Mouse (Mus musculus): ENCODE results near the gene Vmn2r90.
"Not testable (repeated sequence)": the region's sequence is repeated elsewhere in the genome, so short reads cannot be mapped to it uniquely, and the experiment has no call there.

The Vmn2r90 gene

GRCm38 (mm10) chr17:17703447-17703846 is at the start of gene Vmn2r90:
Gene Vmn2r90, plus strand, starts transcription at chr17:17703747.
- no peak for DNase-seq (ENCODE audit: low read depth, low spot score)

GRCm38 (mm10) chr17:17654997-17655828 is 48.3 kb upstream of the Vmn2r90 start:
- DNase-seq (ENCODE audit: low read depth, low spot score): no peak

DNA sequence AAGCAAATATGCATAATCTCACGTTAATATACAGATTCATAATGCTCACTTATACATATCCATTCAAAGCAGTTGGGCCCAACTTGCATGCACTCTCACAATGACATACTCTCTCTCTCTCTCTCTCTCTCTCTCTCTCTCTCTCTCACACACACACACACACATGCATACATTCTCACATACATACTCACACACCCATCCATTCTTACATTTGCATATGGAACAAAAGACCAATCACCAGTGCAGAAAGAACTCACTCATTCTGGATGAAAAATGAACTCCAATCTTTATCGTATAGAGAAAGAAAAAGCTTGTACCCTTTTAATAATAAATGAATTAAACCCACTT is 47.7 kb upstream of the Vmn2r90 start:
- no peak for DNase-seq (ENCODE audit: low read depth, low spot score)

GRCm38 (mm10) chr17:17678781-17679180 is 24.8 kb upstream of the Vmn2r90 start:
- no peak for DNase-seq (ENCODE audit: low read depth, low spot score)

DNA sequence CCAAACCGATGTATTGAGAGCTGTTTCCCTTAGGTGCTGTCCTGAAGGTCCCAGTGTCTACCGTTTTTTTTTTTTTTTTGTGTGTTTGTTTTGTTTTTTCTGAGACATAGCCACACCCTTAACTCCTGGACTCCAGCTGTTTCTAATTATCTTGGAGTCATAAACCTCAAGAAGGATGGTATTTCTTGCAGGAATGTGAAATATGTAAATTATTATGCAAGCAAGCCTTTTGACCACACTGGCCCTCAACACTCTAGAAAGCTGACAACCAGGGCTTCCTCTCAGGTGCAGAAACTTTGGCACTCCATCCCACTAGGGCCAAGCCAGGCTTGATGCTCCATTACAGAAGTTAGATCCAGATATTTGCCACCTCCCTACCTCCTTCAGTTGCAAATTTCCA is 12.9 kb upstream of the Vmn2r90 start:
- no peak for DNase-seq (ENCODE audit: low read depth, low spot score)

DNA sequence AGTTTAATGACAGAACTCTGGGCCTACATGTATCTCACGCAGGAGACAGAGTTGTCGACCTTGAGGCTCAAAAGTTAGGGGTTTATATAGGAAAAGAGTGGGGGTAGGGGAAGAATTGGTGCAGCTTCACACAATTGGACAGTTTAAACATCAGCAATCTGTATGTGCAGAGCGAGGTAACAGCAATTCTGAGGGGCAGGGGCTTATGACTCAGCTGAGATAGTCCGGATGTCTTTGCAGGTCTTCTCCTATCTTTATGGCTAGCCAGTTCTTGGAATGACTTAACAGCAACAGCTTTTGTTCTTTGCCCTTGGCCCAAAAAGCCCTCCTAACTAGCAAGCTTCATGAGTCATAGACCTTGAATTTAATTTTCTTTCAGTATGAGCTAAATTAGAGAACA is 28.8 kb downstream of the Vmn2r90 start:
- not testable (repeated sequence) for DNase-seq (ENCODE audit: low read depth, low spot score)

GRCm38 (mm10) chr17:17738635-17739034 is 35.1 kb downstream of the Vmn2r90 start:
- no peak for DNase-seq (ENCODE audit: low read depth, low spot score)

DNA sequence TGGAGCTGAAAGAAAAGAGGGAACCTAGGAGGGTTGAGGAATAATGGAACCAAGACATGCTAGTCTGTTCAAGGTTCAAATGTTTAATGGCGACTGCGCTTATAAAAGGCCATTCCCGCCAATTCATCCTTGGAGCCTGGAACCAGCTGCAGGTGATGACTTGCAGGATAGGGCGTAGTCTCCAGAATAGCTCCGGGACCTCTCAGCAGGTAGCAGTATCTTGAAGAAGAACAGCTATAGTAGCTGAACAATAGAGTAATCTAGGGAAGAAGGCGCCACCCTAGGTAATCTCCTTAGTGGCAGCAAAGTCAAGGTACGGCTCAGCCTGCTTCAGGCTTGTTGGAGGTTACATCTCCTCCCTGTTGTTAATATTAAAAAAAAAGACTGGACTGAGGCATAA is 35.8 kb downstream of the Vmn2r90 start:
- not testable (repeated sequence) for DNase-seq (ENCODE audit: low read depth, low spot score)

- DNase-seq (ENCODE audit: low read depth, low spot score): not testable (repeated sequence)
These were observed 36.4 kb downstream of the Vmn2r90 start for GRCm38 (mm10) chr17:17739936-17740335.

DNA sequence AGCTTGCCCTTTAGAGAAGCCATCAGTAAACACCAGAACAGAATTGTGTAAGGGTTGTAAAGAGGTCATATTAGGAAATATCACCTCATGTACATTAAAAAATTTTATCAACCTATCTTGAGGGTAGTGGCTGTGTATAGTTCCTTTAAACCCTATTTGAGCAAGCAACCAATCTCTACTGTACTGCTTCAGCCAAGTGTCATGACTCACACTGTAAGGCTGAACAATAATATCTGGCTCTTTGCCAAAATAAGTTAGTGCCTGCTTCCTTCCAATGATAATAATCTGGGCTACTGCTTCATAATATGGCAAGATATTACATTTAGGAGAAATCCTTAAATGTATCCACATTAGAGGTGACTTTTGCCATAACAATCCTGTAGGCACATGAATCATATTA is 38.0 kb downstream of the Vmn2r90 start:
- not testable (repeated sequence) for DNase-seq (ENCODE audit: low read depth, low spot score)

DNA sequence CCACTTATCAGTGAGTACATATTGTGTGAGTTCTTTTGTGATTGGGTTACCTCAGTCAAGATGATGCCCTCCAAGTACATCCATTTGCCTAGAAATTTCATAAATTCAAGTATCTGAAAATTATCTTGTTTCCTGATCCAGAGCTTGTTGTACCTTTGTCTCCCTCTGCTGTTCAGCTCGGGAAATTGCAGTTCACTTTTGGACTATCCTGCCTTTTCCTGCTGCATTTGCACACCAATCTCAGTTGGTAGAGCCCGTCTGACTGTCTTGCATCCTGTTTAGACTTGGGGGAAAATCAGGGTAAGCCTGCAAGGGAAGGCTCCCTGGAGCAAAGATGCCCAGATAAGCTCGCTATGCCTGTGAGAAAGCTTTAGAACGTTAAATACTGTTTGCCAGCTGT is 45.8 kb downstream of the Vmn2r90 start:
- peak; percentile 58 for DNase-seq (ENCODE audit: low read depth, low spot score)

DNA sequence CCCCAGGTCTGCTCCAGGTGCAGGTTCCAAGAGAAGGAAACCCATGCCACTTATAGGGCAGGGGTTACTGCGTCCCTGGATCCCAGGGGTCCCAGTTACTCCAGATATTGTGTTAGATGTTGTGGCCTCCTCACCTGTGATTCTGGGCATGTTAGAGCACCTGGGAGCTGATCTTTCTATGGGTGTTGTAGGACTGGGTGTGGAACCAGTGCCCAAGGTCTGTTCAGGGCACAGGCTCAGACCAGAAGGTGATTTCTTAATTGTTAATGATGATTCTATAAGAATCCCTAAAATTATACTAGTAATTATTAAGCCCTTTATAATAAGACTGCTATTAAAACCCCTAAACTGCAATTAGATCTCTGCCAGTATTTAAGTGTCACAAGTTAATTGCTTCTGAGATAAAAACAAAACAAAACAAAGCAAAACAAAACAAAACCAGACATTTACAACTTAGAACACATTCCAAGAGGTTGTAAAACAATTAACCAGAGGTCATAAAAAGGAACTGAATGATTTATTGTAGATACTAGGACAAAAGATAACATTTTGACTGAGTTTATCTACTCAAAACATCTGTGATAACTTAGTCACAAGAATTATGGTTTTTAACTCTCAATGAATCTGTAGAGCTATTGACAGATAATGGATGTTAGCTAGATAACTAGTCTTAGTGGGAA is 59.2 kb downstream of the Vmn2r90 start:
- no peak for DNase-seq (ENCODE audit: low read depth, low spot score)

DNA sequence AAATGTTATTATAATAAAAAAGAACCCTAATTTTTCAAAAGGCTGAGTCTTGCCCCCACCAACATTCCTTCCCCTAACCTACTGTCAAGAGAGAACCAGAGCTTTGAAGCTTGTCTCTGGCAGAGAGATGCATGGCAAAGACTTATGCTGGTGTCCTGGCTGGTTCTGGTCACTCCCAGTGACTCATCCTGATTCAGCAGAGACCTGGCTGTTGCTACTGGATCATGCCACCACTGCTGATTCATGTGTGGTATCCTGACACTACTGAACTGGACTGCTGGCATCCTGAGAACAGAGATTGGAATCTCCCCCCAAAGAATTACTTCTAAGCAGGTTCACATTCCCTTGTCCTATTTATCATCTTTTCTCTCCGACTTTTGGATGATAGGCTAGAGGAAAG is 60.7 kb downstream of the Vmn2r90 start:
- DNase-seq (ENCODE audit: low read depth, low spot score): no peak

- DNase-seq (ENCODE audit: low read depth, low spot score): peak; percentile 51
These were observed 62.9 kb downstream of the Vmn2r90 start for GRCm38 (mm10) chr17:17766481-17766880.

All from CD4-positive helper T cell, adult 2 months (primary cell).